Mouse (Mus musculus) heart, postnatal 0 days (tissue): ENCODE data around the gene Gpc3.
A peak's percentile ranks its signal among the peaks of the same experiment; 100 is the strongest.

Source experiments
- CTCF ChIP-seq: IDR thresholded peaks from 2 replicates; pipeline ENCODE4 v1.5.1; 2016; ENCODE audit warnings: antibody characterized with exemption, control low read depth, low read depth
- EP300 ChIP-seq: IDR thresholded peaks from 2 replicates; pipeline ENCODE4 v1.6.1; 2016; ENCODE audit warnings: antibody characterized with exemption, low read depth

DNA sequence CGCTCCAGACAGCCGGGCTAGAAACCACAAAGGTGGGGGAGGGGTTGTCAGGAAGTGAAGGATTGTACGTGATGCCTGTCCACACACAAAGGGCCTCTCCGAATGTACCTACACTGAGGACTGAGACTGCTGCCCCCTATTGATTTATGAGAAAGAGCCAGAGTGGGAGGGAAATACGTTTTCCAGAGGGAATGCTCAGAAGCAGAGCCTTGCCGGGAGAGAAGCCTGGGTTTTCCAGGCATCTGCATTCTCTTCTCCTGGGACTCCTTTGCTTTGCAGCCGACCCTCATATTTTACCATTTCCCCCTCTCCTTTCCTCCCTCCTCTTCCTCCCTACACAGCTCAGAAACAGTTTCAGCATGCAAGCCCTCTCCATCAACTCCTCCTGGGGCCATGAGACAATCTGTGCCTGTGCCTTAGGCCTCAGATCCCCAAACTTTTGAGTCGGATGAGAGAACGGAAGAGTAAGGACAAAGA lies 37.8 kb upstream of the Gpc3 start:
- 0 out of 2 replicates have a peak, but pooled peaks have one; percentile 9 for TF ChIP-seq CTCF
- no peak for TF ChIP-seq EP300
